Mouse (Mus musculus) midbrain, embryonic 13.5 days (tissue): Measurements from ENCODE around the gene Kif18a. TPM values are rescaled to one million over a fixed set of nuclear protein-coding genes. Genes with fewer than 3 reads are reported as not detected.

ENCODE experiments used
- ATAC-seq: fragments of 200-750 bp; cut with Nextera tagmentation; 2 replicates; pipeline ENCODE4 v1.8.0; 2017; ENCODE audit warnings: mild to moderate bottlenecking, moderate TSS enrichment, moderate library complexity
- H3K27ac ChIP-seq: fragments of 300-500 bp; sonication (generic); 2 replicates; pipeline ENCODE4 v1.5.1; 2015; ENCODE audit warnings: inconsistent platforms, mild to moderate bottlenecking, moderate library complexity
- H3K27me3 ChIP-seq: fragments of 300-500 bp; sonication (generic); 2 replicates; pipeline ENCODE4 v1.6.1; 2015; ENCODE audit warnings: mild to moderate bottlenecking, inconsistent platforms
- H3K36me3 ChIP-seq: fragments of 300-500 bp; sonication (generic); 2 replicates; pipeline ENCODE4 v1.6.1; 2015; ENCODE audit warnings: mild to moderate bottlenecking, inconsistent platforms
- H3K4me1 ChIP-seq: fragments of 300-500 bp; sonication (generic); replicated peaks from 2 replicates; pipeline ENCODE4 v1.6.1; 2015; ENCODE audit warnings: inconsistent platforms
- H3K4me2 ChIP-seq: fragments of 300-500 bp; sonication (generic); replicated peaks from 2 replicates; pipeline ENCODE4 v1.6.1; 2015; ENCODE audit warnings: moderate library complexity, mild to moderate bottlenecking, inconsistent platforms
- H3K4me3 ChIP-seq: fragments of 300-500 bp; sonication (generic); replicated peaks from 2 replicates; pipeline ENCODE4 v1.5.1; 2015; ENCODE audit warnings: mild to moderate bottlenecking, inconsistent platforms
- H3K9ac ChIP-seq: fragments of 300-500 bp; sonication (generic); replicated peaks from 2 replicates; pipeline ENCODE4 v1.6.1; 2015; ENCODE audit warnings: mild to moderate bottlenecking, inconsistent platforms
- H3K9me3 ChIP-seq: fragments of 300-500 bp; sonication (generic); 2 replicates; pipeline ENCODE4 v1.6.1; 2016; ENCODE audit warnings: mild to moderate bottlenecking, inconsistent platforms
- WGBS: fragments of 180-500 bp; shearing (Covaris S2); methylation state at CpG from one replicate; pipeline ENCODE4 v1.1.7; 2015; 5-methylcytosine and 5-hydroxymethylcytosine counted together
- polyA plus RNA-seq: library from polyadenylated mRNA; unstranded; fragments of >200 nt; fragmentation: Nextera tagmentation; extraction: Ambion mirVana; gene quantifications from 2 replicates; pipeline ENCODE4 v1.2.1, GENCODE M21; 2015

Gene Kif18a
- polyA plus RNA-seq, 1 experiment from 2014 or later: 15.1 TPM

GRCm38 (mm10) chr2:109384019-109384418 is 103.5 kb downstream of the Kif18a start:
- Histone ChIP-seq H3K27ac (no peak overlapping the region), H3K9me3 (no peaks in the 10 kb centered on the region), H3K9ac (no peak overlapping the region), H3K4me1 (no peaks in the 10 kb centered on the region), H3K4me3 (no peak overlapping the region), H3K36me3 (no peaks in the 10 kb centered on the region), H3K27me3 (no peaks in the 10 kb centered on the region), H3K4me2 (no peak overlapping the region)
- WGBS: 72% methylated on average over 1 of the region's 1 CpGs
- no peak for ATAC-seq

GRCm38 (mm10) chr2:109386211-109386610 is 105.7 kb downstream of the Kif18a start:
- no peaks in the 10 kb centered on the region for H3K27me3 ChIP-seq
- WGBS: 57% methylated on average over 1 of the region's 1 CpGs
- no peak overlapping the region for H3K4me3 ChIP-seq
- ATAC-seq: no peak
- H3K9me3 ChIP-seq: no peaks in the 10 kb centered on the region
- no peak overlapping the region for H3K27ac ChIP-seq
- H3K4me2 ChIP-seq: no peak overlapping the region
- no peaks in the 10 kb centered on the region for H3K4me1 ChIP-seq
- no peaks in the 10 kb centered on the region for H3K36me3 ChIP-seq
- H3K9ac ChIP-seq: no peak overlapping the region

- H3K27me3 ChIP-seq: no peaks in the 10 kb centered on the region
- H3K27ac ChIP-seq: no peak overlapping the region
- no peaks in the 10 kb centered on the region for H3K4me1 ChIP-seq
- H3K36me3 ChIP-seq: no peaks in the 10 kb centered on the region
- no peak overlapping the region for H3K4me3 ChIP-seq
- H3K9ac ChIP-seq: no peak overlapping the region
- H3K4me2 ChIP-seq: no peak overlapping the region
- 90% methylated on average over 5 of the region's 5 CpGs for WGBS
- ATAC-seq: no peak
- no peaks in the 10 kb centered on the region for H3K9me3 ChIP-seq
Measured at GRCm38 (mm10) chr2:109388733-109389132, 108.2 kb downstream of the Kif18a start.

GRCm38 (mm10) chr2:109389977-109390376 is 109.4 kb downstream of the Kif18a start:
- ATAC-seq: 0 out of 2 replicates have a peak, but pooled peaks have one; percentile 48
- Histone ChIP-seq H3K27ac (no peak overlapping the region), H3K36me3 (no peaks in the 10 kb centered on the region), H3K4me1 (no peaks in the 10 kb centered on the region), H3K4me2 (no peak overlapping the region), H3K4me3 (no peak overlapping the region), H3K27me3 (no peaks in the 10 kb centered on the region), H3K9me3 (no peaks in the 10 kb centered on the region), H3K9ac (no peak overlapping the region)
- 43% methylated on average over 1 of the region's 1 CpGs for WGBS

Other genes starting within 250 kb of the Kif18a start
- gene Mettl15, start within 50 bp of the Kif18a start, polyA plus RNA-seq: 9.4 and 10.0 TPM in 2 replicates